Mouse (Mus musculus): ENCODE results near the gene Spred2. TPM values are rescaled to one million over a fixed set of nuclear protein-coding genes. Genes with fewer than 3 reads are reported as not detected.

Gene Spred2
- polyA plus RNA-seq, 1 experiment from 2014 or later, result 7.6 TPM

GRCm38 (mm10) chr11:19979338-19979737 lies 55.2 kb downstream of the Spred2 start:
- WGBS, result 90% methylated on average over 14 of the region's 14 CpGs
- no peak overlapping the region for H3K9ac ChIP-seq
- H3K4me3 ChIP-seq, result no peak overlapping the region
- no peak overlapping the region for H3K4me2 ChIP-seq
- no peak overlapping the region for H3K27ac ChIP-seq
- no peaks in the 10 kb centered on the region for H3K27me3 ChIP-seq
- H3K4me1 ChIP-seq, result peaks cover 13% of the 10 kb centered on the region; the same call in 1 of the 2 replicates
- H3K9me3 ChIP-seq (replicated peaks), result no peaks in the 10 kb centered on the region
- ATAC-seq, result no peak
- no peaks in the 10 kb centered on the region for H3K36me3 ChIP-seq (ENCODE audit: poor library complexity, severe bottlenecking)

DNA sequence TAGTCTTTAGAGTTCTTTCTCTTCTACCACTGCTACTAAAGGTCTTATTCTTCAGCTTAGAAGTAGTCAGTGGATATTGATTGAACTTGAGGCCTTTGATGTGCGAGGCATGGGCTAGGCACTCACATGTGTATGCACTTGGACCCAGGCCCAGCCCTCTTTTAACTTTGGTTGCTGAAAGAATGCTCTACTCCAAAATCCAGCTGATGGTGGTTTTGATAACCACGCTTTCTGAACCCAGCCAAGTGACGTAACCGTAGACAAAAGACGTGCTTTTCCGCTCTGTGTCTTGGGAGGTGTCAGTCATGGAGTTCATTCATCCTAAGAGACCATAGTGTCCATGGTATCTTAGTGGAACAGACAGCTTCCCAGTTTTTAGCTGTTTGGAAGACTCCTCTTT lies 57.9 kb downstream of the Spred2 start:
- Histone ChIP-seq H3K27me3 (no peaks in the 10 kb centered on the region), H3K4me3 (no peak overlapping the region), H3K4me1 (peaks cover 26% of the 10 kb centered on the region), H3K4me2 (no peak overlapping the region), H3K36me3 (ENCODE audit: poor library complexity, severe bottlenecking) (no peaks in the 10 kb centered on the region), H3K27ac (no peak overlapping the region), H3K9ac (no peak overlapping the region), H3K9me3 (replicated peaks) (no peaks in the 10 kb centered on the region)
- ATAC-seq, result no peak
- WGBS, result 72% methylated on average over 6 of the region's 6 CpGs

DNA sequence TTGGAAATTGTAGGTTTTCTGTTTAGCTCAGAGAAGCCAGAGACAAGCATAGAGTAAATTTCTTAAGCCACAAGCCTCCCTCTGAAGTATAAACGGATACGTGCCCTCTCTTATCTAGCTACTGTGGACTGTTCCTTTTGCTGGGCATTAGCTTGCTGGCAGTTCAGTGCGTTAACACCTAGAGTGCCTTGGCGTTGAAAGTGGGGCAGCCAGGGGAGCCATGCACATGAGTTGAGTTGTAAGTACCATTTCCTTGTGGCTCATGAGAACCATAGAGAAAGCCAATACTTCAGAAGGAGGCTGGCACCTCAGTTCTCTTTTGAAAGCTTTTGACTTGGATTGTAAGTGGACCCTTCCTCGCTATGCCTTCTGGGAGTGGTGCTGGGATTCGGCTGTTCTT lies 58.6 kb downstream of the Spred2 start:
- no peak overlapping the region for H3K4me3 ChIP-seq
- H3K4me2 ChIP-seq, result no peak overlapping the region
- WGBS, result 80% methylated on average over 6 of the region's 6 CpGs
- peaks cover 28% of the 10 kb centered on the region for H3K4me1 ChIP-seq
- no peaks in the 10 kb centered on the region for H3K9me3 ChIP-seq (replicated peaks)
- no peak overlapping the region for H3K9ac ChIP-seq
- no peaks in the 10 kb centered on the region for H3K27me3 ChIP-seq
- no peak for ATAC-seq
- H3K36me3 ChIP-seq (ENCODE audit: poor library complexity, severe bottlenecking), result no peaks in the 10 kb centered on the region
- H3K27ac ChIP-seq, result no peak overlapping the region

DNA sequence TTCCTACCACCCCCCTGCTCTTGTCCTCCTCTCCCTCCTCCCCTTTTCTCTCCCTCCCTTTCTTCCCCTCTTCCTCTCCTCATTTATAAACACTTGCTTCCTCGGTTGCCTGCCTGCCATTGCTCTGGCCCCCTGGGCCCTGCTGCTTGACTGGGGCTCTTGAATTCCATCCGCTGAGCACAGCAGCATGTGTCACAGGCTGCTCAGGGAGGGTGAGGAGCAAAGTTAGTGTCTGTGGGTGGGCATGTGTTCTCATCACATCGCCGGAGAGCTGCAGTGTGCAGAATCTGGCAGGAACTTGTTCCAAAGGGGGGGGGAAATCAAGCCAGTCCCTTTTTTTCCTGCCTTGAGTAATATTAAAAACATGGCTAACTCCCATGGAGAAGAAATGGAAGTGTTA lies 59.1 kb downstream of the Spred2 start:
- Histone ChIP-seq H3K27me3 (no peaks in the 10 kb centered on the region), H3K36me3 (ENCODE audit: poor library complexity, severe bottlenecking) (no peaks in the 10 kb centered on the region), H3K9ac (no peak overlapping the region), H3K4me1 (peaks cover 31% of the 10 kb centered on the region), H3K4me2 (no peak overlapping the region), H3K9me3 (replicated peaks) (no peaks in the 10 kb centered on the region), H3K4me3 (no peak overlapping the region), H3K27ac (no peak overlapping the region)
- ATAC-seq, result no peak
- WGBS, result 43% methylated on average over 4 of the region's 4 CpGs

DNA sequence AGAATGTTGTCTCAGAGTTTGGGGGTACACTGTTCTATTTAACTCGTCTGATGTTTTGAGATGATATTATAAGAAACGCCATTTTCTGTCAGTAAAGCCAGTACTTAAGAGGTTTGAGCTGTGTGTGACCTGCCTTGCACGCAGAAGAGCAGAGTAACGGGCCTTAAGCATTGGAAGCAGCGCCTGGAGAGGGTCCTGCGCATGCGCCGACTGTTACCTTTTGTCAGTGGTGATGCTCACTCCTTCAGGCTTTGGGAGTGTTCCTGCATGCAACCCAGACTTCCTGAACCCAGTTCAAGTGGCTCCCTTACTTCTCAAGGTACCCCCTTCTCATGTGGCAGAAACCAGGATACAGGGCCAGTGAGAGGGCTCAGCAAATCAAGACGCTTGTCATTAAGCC lies 59.9 kb downstream of the Spred2 start:
- WGBS, result 93% methylated on average over 9 of the region's 9 CpGs
- Histone ChIP-seq H3K4me2 (no peak overlapping the region), H3K27me3 (no peaks in the 10 kb centered on the region), H3K4me1 (peaks cover 31% of the 10 kb centered on the region), H3K9me3 (replicated peaks) (no peaks in the 10 kb centered on the region), H3K27ac (no peak overlapping the region), H3K36me3 (ENCODE audit: poor library complexity, severe bottlenecking) (no peaks in the 10 kb centered on the region), H3K9ac (no peak overlapping the region), H3K4me3 (no peak overlapping the region)
- ATAC-seq, result no peak

- ATAC-seq, result no peak
- Histone ChIP-seq H3K36me3 (ENCODE audit: poor library complexity, severe bottlenecking) (no peaks in the 10 kb centered on the region), H3K27ac (no peak overlapping the region), H3K9ac (no peak overlapping the region), H3K4me2 (no peak overlapping the region), H3K4me3 (no peak overlapping the region), H3K4me1 (peaks cover 31% of the 10 kb centered on the region), H3K9me3 (replicated peaks) (no peaks in the 10 kb centered on the region), H3K27me3 (no peaks in the 10 kb centered on the region)
- WGBS, result 74% methylated on average over 5 of the region's 5 CpGs
These were observed 61.2 kb downstream of the Spred2 start for GRCm38 (mm10) chr11:19985283-19985854.

DNA sequence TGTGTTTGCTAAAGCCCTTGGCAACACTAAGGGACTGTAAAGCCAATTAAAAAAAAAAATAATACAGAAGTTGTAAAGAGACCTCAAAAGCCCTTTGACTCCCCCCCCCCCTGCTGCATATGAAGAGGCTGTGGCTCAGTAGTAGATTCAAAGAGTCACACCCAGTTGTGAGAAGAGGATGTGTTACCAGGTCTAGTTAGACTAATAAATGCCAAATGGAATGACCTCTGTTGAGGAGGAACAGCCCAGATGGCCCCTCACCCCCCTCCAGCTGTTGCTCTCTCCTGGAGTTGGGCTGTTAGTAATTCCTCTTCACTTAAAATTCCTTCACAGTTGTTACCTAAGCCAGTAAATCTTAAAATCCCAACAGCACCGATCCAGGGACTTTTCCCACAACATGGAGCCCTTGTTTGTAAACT lies 62.3 kb downstream of the Spred2 start:
- WGBS, result 26% methylated on average over 1 of the region's 1 CpGs
- H3K4me1 ChIP-seq, result peaks cover 36% of the 10 kb centered on the region
- H3K4me2 ChIP-seq, result no peak overlapping the region
- no peak overlapping the region for H3K27ac ChIP-seq
- no peaks in the 10 kb centered on the region for H3K36me3 ChIP-seq (ENCODE audit: poor library complexity, severe bottlenecking)
- no peak overlapping the region for H3K4me3 ChIP-seq
- H3K27me3 ChIP-seq, result no peaks in the 10 kb centered on the region
- H3K9ac ChIP-seq, result no peak overlapping the region
- no peak for ATAC-seq
- no peaks in the 10 kb centered on the region for H3K9me3 ChIP-seq (replicated peaks)

- H3K36me3 ChIP-seq (ENCODE audit: poor library complexity, severe bottlenecking), result no peaks in the 10 kb centered on the region
- H3K9ac ChIP-seq, result no peak overlapping the region
- H3K4me3 ChIP-seq, result no peak overlapping the region
- H3K27ac ChIP-seq, result no peak overlapping the region
- no peak overlapping the region for H3K4me2 ChIP-seq
- H3K27me3 ChIP-seq, result no peaks in the 10 kb centered on the region
- 36% methylated on average over 17 of the region's 17 CpGs for WGBS
- H3K4me1 ChIP-seq, result peaks cover 32% of the 10 kb centered on the region
- no peak for ATAC-seq
- H3K9me3 ChIP-seq (replicated peaks), result no peaks in the 10 kb centered on the region
These were observed 62.9 kb downstream of the Spred2 start for GRCm38 (mm10) chr11:19986871-19987755.

GRCm38 (mm10) chr11:19987756-19988091 lies 63.5 kb downstream of the Spred2 start:
- Histone ChIP-seq H3K4me2 (no peak overlapping the region), H3K4me3 (no peak overlapping the region), H3K27me3 (no peaks in the 10 kb centered on the region), H3K9ac (no peak overlapping the region), H3K36me3 (ENCODE audit: poor library complexity, severe bottlenecking) (no peaks in the 10 kb centered on the region), H3K9me3 (replicated peaks) (no peaks in the 10 kb centered on the region), H3K4me1 (peaks cover 30% of the 10 kb centered on the region), H3K27ac (no peak overlapping the region)
- no peak for ATAC-seq
- WGBS, result 9% methylated on average over 9 of the region's 9 CpGs

- Histone ChIP-seq H3K9me3 (replicated peaks) (no peaks in the 10 kb centered on the region), H3K36me3 (ENCODE audit: poor library complexity, severe bottlenecking) (no peaks in the 10 kb centered on the region), H3K27ac (no peak overlapping the region), H3K4me2 (no peak overlapping the region), H3K4me1 (peaks cover 25% of the 10 kb centered on the region), H3K9ac (no peak overlapping the region), H3K27me3 (no peaks in the 10 kb centered on the region), H3K4me3 (no peak overlapping the region)
- WGBS, result 67% methylated on average over 5 of the region's 5 CpGs
- ATAC-seq, result no peak
These were observed 64.0 kb downstream of the Spred2 start for GRCm38 (mm10) chr11:19988224-19988623.

- Histone ChIP-seq H3K27me3 (no peaks in the 10 kb centered on the region), H3K27ac (no peak overlapping the region), H3K4me2 (no peak overlapping the region), H3K4me3 (no peak overlapping the region), H3K4me1 (peaks cover 23% of the 10 kb centered on the region), H3K9ac (no peak overlapping the region), H3K9me3 (replicated peaks) (no peaks in the 10 kb centered on the region), H3K36me3 (ENCODE audit: poor library complexity, severe bottlenecking) (no peaks in the 10 kb centered on the region)
- 78% methylated on average over 6 of the region's 6 CpGs for WGBS
- ATAC-seq, result no peak
These were observed 64.5 kb downstream of the Spred2 start for GRCm38 (mm10) chr11:19988631-19989030.

GRCm38 (mm10) chr11:19989141-19989910 lies 65.2 kb downstream of the Spred2 start:
- WGBS, result 95% methylated on average over 13 of the region's 13 CpGs

More at GRCm38 (mm10) chr11:19989141-19989910, 65.2 kb downstream of the Spred2 start:
- Histone ChIP-seq H3K36me3 (ENCODE audit: poor library complexity, severe bottlenecking) (no peaks in the 10 kb centered on the region), H3K4me3 (no peak overlapping the region), H3K4me2 (no peak overlapping the region), H3K9me3 (replicated peaks) (no peaks in the 10 kb centered on the region), H3K4me1 (peaks cover 23% of the 10 kb centered on the region), H3K27ac (no peak overlapping the region), H3K9ac (no peak overlapping the region), H3K27me3 (no peaks in the 10 kb centered on the region)
- no peak for ATAC-seq
